Mouse (Mus musculus): ENCODE results near the gene 1700018B08Rik.

DNA sequence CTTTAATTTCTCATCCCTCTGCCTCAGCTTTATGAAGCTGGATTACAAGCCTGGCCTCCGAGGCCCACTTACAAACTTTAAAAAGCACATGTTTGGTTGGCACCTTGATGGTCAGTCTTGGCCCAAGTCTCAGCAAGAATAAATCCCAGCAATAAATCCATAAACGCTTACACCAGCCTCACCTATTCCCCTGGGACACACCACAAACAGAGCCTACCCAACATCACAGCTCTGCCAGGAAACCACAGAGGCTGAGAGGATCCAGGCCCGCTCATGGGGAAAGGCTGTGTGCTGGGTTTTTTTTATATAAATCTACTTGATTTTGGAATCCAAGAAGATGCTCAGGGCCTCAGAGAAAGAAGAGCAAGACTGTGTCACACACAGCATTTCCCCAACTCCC is 31.5 kb upstream of the 1700018B08Rik start:
- TF ChIP-seq EP300 (IDR thresholded peaks at IDR 0.05; ENCODE audit: low read depth) (no peak), CTCF (IDR thresholded peaks at IDR 0.05; ENCODE audit: low read depth) (no peak)

Measured in liver, postnatal 0 days (tissue).